Mouse (Mus musculus): ENCODE data around the gene Rhox2h. TPM values are rescaled to one million over a fixed set of nuclear protein-coding genes. Genes with fewer than 3 reads are reported as not detected.
"Not testable (repeated sequence)": the region's sequence is repeated elsewhere in the genome, so short reads cannot be mapped to it uniquely, and the experiment has no call there.

Rhox2h gene
- polyA plus RNA-seq (2011; ENCODE audit: insufficient read depth, insufficient read length, low read depth, missing spikeins), result not detected in 2 replicates

DNA sequence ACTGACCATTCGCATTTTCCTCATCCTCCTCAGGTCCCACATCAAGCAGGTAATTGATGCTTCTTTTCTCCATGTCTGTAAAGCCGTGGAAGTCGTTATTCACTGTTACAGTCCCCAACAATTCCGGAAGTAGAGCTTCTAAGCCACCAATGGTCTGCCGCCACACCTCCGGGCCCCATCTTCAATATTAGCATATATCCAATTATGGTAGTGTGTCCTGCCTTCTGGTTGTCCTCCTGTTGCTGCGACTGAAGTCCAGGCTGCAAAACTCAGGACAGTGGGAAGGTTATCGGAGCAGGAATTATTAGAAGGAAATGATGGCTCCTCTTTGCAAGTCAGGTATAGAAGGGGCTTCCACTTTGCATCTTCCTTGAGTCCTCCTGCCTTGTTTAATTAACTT lies at the start of gene Rhox2h:
TSS of gene Rhox2h (minus strand) at position 101 of the 400 bp plus-strand sequence.
- H3K9me3 ChIP-seq (replicated peaks; ENCODE audit: control insufficient read depth, insufficient read depth, low read length, poor library complexity, severe bottlenecking); H3K27ac ChIP-seq (ENCODE audit: insufficient read depth, low read length); H3K27me3 ChIP-seq (ENCODE audit: control insufficient read depth, insufficient read depth, low read length, poor library complexity, severe bottlenecking); H3K4me3 ChIP-seq (ENCODE audit: low read depth, low read length); H3K4me1 ChIP-seq (ENCODE audit: control insufficient read depth, insufficient read depth, low read length); H3K9ac ChIP-seq (ENCODE audit: low read depth, poor library complexity, severe bottlenecking); H3K36me3 ChIP-seq (ENCODE audit: control insufficient read depth, insufficient read depth, low read length, poor library complexity, severe bottlenecking): not testable (repeated sequence)

DNA sequence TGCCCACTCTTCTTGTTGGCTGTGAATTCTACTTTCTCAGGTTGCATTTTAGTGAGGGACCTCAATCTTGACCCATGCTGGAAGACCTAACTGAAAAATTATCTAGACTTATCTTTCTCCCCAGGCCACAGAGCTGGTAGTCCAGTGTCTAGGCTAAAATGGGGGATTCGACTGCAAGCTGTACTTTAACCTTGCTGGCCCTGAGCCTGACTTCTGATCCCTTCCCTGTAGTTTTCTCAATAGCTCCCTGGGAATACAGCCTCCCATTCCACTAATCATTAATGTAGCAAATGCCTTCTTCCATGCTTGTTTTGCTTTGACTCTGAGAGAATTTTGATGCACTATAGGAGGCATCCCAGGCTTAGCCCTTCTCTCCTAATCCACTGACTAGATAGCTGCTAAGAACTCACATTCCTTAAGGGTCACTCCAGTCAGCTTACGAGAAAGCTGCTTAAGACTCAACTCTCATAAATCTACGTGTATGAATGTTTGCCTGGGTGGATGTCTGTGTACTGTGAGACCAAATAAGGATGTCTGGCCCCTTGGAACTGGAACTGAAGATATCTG lies 28.8 kb upstream of the Rhox2h start:
- no peak overlapping the region for H3K9ac ChIP-seq (ENCODE audit: low read depth, poor library complexity, severe bottlenecking)
- H3K27me3 ChIP-seq (ENCODE audit: control insufficient read depth, insufficient read depth, low read length, poor library complexity, severe bottlenecking), result no peaks in the 10 kb centered on the region
- no peaks in the 10 kb centered on the region for H3K36me3 ChIP-seq (ENCODE audit: control insufficient read depth, insufficient read depth, low read length, poor library complexity, severe bottlenecking)
- no peak overlapping the region; the same call in 1 of the 2 replicates for H3K27ac ChIP-seq (ENCODE audit: insufficient read depth, low read length)
- H3K9me3 ChIP-seq (replicated peaks; ENCODE audit: control insufficient read depth, insufficient read depth, low read length, poor library complexity, severe bottlenecking), result no peaks in the 10 kb centered on the region; the same call in 1 of the 2 replicates
- H3K4me3 ChIP-seq (ENCODE audit: low read depth, low read length), result no peak overlapping the region
- TF ChIP-seq CTCF (IDR thresholded peaks at IDR 0.05; ENCODE audit: low read depth, low read length) (no peak), EP300 (IDR thresholded peaks at IDR 0.05; ENCODE audit: insufficient read depth, low read depth, low read length) (no peak), POLR2A (IDR thresholded peaks at IDR 0.05; ENCODE audit: insufficient read depth, low read length) (no peak)
- no peaks in the 10 kb centered on the region for H3K4me1 ChIP-seq (ENCODE audit: control insufficient read depth, insufficient read depth, low read length)

GRCm38 (mm10) chrX:37692261-37692660 lies 19.2 kb upstream of the Rhox2h start:
- Histone ChIP-seq H3K27me3 (ENCODE audit: control insufficient read depth, insufficient read depth, low read length, poor library complexity, severe bottlenecking) (no peaks in the 10 kb centered on the region), H3K36me3 (ENCODE audit: control insufficient read depth, insufficient read depth, low read length, poor library complexity, severe bottlenecking) (no peaks in the 10 kb centered on the region), H3K4me1 (ENCODE audit: control insufficient read depth, insufficient read depth, low read length) (no peaks in the 10 kb centered on the region), H3K27ac (ENCODE audit: insufficient read depth, low read length) (no peak overlapping the region), H3K9me3 (replicated peaks; ENCODE audit: control insufficient read depth, insufficient read depth, low read length, poor library complexity, severe bottlenecking) (no peaks in the 10 kb centered on the region), H3K4me3 (ENCODE audit: low read depth, low read length) (no peak overlapping the region), H3K9ac (ENCODE audit: low read depth, poor library complexity, severe bottlenecking) (no peak overlapping the region)
- no peak for TF ChIP-seq EP300 (IDR thresholded peaks at IDR 0.05; ENCODE audit: insufficient read depth, low read depth, low read length)
- no peak for TF ChIP-seq POLR2A (IDR thresholded peaks at IDR 0.05; ENCODE audit: insufficient read depth, low read length)
- no peak for TF ChIP-seq CTCF (IDR thresholded peaks at IDR 0.05; ENCODE audit: low read depth, low read length)

- H3K36me3 ChIP-seq (ENCODE audit: control insufficient read depth, insufficient read depth, low read length, poor library complexity, severe bottlenecking), result no peaks in the 10 kb centered on the region
- TF ChIP-seq CTCF (IDR thresholded peaks at IDR 0.05; ENCODE audit: low read depth, low read length) (no peak), POLR2A (IDR thresholded peaks at IDR 0.05; ENCODE audit: insufficient read depth, low read length) (no peak), EP300 (IDR thresholded peaks at IDR 0.05; ENCODE audit: insufficient read depth, low read depth, low read length) (no peak)
- no peak overlapping the region for H3K27ac ChIP-seq (ENCODE audit: insufficient read depth, low read length)
- peak overlapping the region; percentile 30; the same call in 1 of the 2 replicates for H3K4me3 ChIP-seq (ENCODE audit: low read depth, low read length)
- H3K9ac ChIP-seq (ENCODE audit: low read depth, poor library complexity, severe bottlenecking), result no peak overlapping the region
- no peaks in the 10 kb centered on the region for H3K4me1 ChIP-seq (ENCODE audit: control insufficient read depth, insufficient read depth, low read length)
- H3K9me3 ChIP-seq (replicated peaks; ENCODE audit: control insufficient read depth, insufficient read depth, low read length, poor library complexity, severe bottlenecking), result no peaks in the 10 kb centered on the region
- H3K27me3 ChIP-seq (ENCODE audit: control insufficient read depth, insufficient read depth, low read length, poor library complexity, severe bottlenecking), result no peaks in the 10 kb centered on the region
Measured at GRCm38 (mm10) chrX:37683031-37683715, 10.1 kb upstream of the Rhox2h start.

DNA sequence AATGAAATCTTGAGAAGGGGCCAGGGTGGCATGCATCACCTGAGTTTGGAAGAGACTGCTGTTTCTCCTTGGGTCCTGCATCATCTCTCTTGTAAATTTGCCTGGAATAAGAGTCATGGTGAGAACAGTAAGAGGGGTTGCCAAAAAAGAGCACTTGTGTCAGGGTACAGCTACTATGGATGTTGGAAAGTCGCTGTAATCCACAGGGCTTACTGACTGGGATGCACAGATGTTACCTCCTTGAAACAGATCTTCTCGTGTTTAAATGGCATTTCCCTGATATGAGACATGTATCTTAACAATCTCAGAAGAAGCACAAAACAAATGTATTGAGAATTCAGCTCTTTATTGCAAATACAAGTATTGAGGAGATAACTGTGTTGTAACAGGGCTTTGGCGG lies 4.4 kb downstream of the Rhox2h start, which contains the start of gene Rhox3h:
TSS of gene Rhox3h (minus strand) at position 101 of the 400 bp plus-strand sequence.
- not testable (repeated sequence) for H3K27me3 ChIP-seq (ENCODE audit: control insufficient read depth, insufficient read depth, low read length, poor library complexity, severe bottlenecking); H3K36me3 ChIP-seq (ENCODE audit: control insufficient read depth, insufficient read depth, low read length, poor library complexity, severe bottlenecking); H3K4me1 ChIP-seq (ENCODE audit: control insufficient read depth, insufficient read depth, low read length); H3K27ac ChIP-seq (ENCODE audit: insufficient read depth, low read length); H3K9me3 ChIP-seq (replicated peaks; ENCODE audit: control insufficient read depth, insufficient read depth, low read length, poor library complexity, severe bottlenecking); H3K4me3 ChIP-seq (ENCODE audit: low read depth, low read length); H3K9ac ChIP-seq (ENCODE audit: low read depth, poor library complexity, severe bottlenecking)

DNA sequence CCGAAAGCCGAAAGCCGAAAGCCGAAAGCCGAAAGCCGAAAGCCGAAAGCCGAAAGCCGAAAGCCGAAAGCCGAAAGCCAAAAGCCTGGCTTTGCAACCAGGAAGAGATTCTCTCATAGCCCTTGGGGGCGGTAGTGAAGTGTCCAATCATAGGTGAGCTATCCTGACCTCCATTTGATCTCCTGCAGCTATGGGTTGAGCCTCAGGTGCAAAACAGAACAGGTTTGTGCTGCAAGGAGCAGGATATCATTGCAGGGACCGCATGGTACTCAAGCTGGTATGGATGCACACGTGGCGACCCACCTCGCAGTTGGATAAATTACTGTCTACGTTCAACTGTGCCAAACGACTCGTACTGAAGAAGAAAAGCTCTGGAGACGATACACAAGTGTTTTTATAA lies 21.9 kb downstream of the Rhox2h start, which contains the start of gene Rhox4g:
TSS of gene Rhox4g (minus strand) at position 101 of the 400 bp plus-strand sequence.
- H3K4me1 ChIP-seq (ENCODE audit: control insufficient read depth, insufficient read depth, low read length); H3K36me3 ChIP-seq (ENCODE audit: control insufficient read depth, insufficient read depth, low read length, poor library complexity, severe bottlenecking); H3K9ac ChIP-seq (ENCODE audit: low read depth, poor library complexity, severe bottlenecking); H3K4me3 ChIP-seq (ENCODE audit: low read depth, low read length); H3K9me3 ChIP-seq (replicated peaks; ENCODE audit: control insufficient read depth, insufficient read depth, low read length, poor library complexity, severe bottlenecking); H3K27me3 ChIP-seq (ENCODE audit: control insufficient read depth, insufficient read depth, low read length, poor library complexity, severe bottlenecking); H3K27ac ChIP-seq (ENCODE audit: insufficient read depth, low read length): not testable (repeated sequence)

- H3K36me3 ChIP-seq (ENCODE audit: control insufficient read depth, insufficient read depth, low read length, poor library complexity, severe bottlenecking); H3K9ac ChIP-seq (ENCODE audit: low read depth, poor library complexity, severe bottlenecking); H3K4me1 ChIP-seq (ENCODE audit: control insufficient read depth, insufficient read depth, low read length); H3K27ac ChIP-seq (ENCODE audit: insufficient read depth, low read length); H3K4me3 ChIP-seq (ENCODE audit: low read depth, low read length); H3K9me3 ChIP-seq (replicated peaks; ENCODE audit: control insufficient read depth, insufficient read depth, low read length, poor library complexity, severe bottlenecking); H3K27me3 ChIP-seq (ENCODE audit: control insufficient read depth, insufficient read depth, low read length, poor library complexity, severe bottlenecking): not testable (repeated sequence)
Measured at GRCm38 (mm10) chrX:37643370-37643769, 29.7 kb downstream of the Rhox2h start, which contains the start of gene Rhox2g. TSS of gene Rhox2g (minus strand) at chrX:37643470.

GRCm38 (mm10) chrX:37628512-37628911 lies 44.6 kb downstream of the Rhox2h start, which contains the start of gene Rhox3g:
TSS of gene Rhox3g (minus strand) at chrX:37628612.
- H3K4me1 ChIP-seq (ENCODE audit: control insufficient read depth, insufficient read depth, low read length), result not testable (repeated sequence)

More at GRCm38 (mm10) chrX:37628512-37628911, 44.6 kb downstream of the Rhox2h start, which contains the start of gene Rhox3g:
- not testable (repeated sequence) for H3K36me3 ChIP-seq (ENCODE audit: control insufficient read depth, insufficient read depth, low read length, poor library complexity, severe bottlenecking); H3K9ac ChIP-seq (ENCODE audit: low read depth, poor library complexity, severe bottlenecking); H3K27me3 ChIP-seq (ENCODE audit: control insufficient read depth, insufficient read depth, low read length, poor library complexity, severe bottlenecking); H3K27ac ChIP-seq (ENCODE audit: insufficient read depth, low read length); H3K4me3 ChIP-seq (ENCODE audit: low read depth, low read length); H3K9me3 ChIP-seq (replicated peaks; ENCODE audit: control insufficient read depth, insufficient read depth, low read length, poor library complexity, severe bottlenecking)

Measured in ES-Bruce4 (cell line).